Comparison of ENCODE assay signal across 10 mouse cellular contexts in the genomic region with DNA sequence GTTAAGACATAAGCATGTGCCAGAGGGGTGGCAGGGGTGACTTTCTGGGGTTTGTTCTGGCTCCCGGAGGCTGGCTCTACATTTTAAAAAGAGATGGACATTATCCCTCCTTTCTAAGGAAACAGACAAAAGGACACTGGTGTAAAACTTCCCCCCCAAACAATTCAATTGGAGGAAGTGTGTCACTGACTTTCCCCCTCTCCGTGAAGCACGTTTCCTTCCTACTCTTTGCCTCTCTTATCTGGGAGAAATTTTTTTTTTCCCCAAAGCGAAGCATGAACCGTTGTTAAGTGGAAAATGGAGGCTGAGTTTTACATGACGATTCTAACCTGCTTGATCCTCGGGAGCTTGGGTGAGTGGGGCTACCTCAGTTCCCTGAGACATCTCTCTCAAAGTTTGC. TPM values are rescaled to one million over a fixed set of nuclear protein-coding genes. Genes with fewer than 3 reads are reported as not detected.
A peak's percentile ranks its signal among the peaks of the same experiment; 100 is the strongest.
DNase-seq lines count a peak whose midpoint lies in the region; ATAC-seq and TF ChIP-seq lines count a peak whose summit lies in the region.
"Had no signal": no experiment of that assay in that cellular context is flagged by ENCODE, and none has a peak within 500 bp of the region (broad histone marks: within the 10 kb centered on the region; RNA-seq: fewer than 3 reads in every experiment).

A gene (plus strand): TSS at position 244 of the 400 bp plus-strand sequence.

- H3K36me3 ChIP-seq in heart, embryonic 11.5 days (ENCODE audit: control insufficient read depth, insufficient read depth, low read length), result no peaks in the 10 kb centered on the region
- H3K36me3 ChIP-seq: limb, embryonic 15.5 days had no signal

- peak within 1 kb of the TSS; percentile 38 for H3K4me2 ChIP-seq in heart, embryonic 11.5 days
- H3K4me2 ChIP-seq: limb, embryonic 15.5 days had no signal

- no peak for TF ChIP-seq POLR2A in cortical plate, adult 2 months (IDR thresholded peaks at IDR 0.05; ENCODE audit: extremely low read depth, insufficient read depth, low read length)

- intact Hi-C loops in left cerebral cortex, postnatal 10 days (cut with DNase I), result no loop called here

- WGBS in heart, embryonic 11.5 days (ENCODE audit: insufficient replicate concordance), result 52% methylated on average over 7 of the region's 7 CpGs

- TF ChIP-seq CTCF in cortical plate, adult 2 months (IDR thresholded peaks at IDR 0.05; ENCODE audit: extremely low read depth, insufficient read depth, low read length), result no peak

- DNase-seq in left cerebral cortex, adult 18-20 months (ENCODE audit: low spot score in 2 of 2), result no peak
- DNase-seq in left cerebral cortex, adult 9 months (ENCODE audit: low spot score in 2 of 2), result no peak
- no peak for DNase-seq in left cerebral cortex, postnatal 10 days (ENCODE audit: extremely low spot score in 1 of 2, low spot score in 2 of 2)
- no peak for DNase-seq in cerebellum, postnatal 25 days
- no peak for DNase-seq in urinary bladder, adult 2 months (ENCODE audit: low spot score)
- no peak for DNase-seq in testis, postnatal 10 days (ENCODE audit: low spot score)

- peak within 1 kb of the TSS; percentile 7; the same call in 1 of the 2 replicates for H3K9ac ChIP-seq in heart, embryonic 11.5 days (ENCODE audit: low read depth, low read length)
- H3K9ac ChIP-seq: limb, embryonic 15.5 days had no signal

- no peak within 1 kb of the TSS for H3K27ac ChIP-seq in cortical plate, adult 2 months (ENCODE audit: insufficient read depth, low read length)
- peak within 1 kb of the TSS; percentile 51; the same call in 1 of the 2 replicates for H3K27ac ChIP-seq in heart, embryonic 11.5 days (ENCODE audit: low read depth, low read length)
- H3K27ac ChIP-seq: limb, embryonic 15.5 days had no signal

- no peak within 1 kb of the TSS for H3K4me3 ChIP-seq in cortical plate, adult 2 months (ENCODE audit: insufficient read depth, low read length)
- peak within 1 kb of the TSS; percentile 36 for H3K4me3 ChIP-seq in heart, embryonic 11.5 days (ENCODE audit: low read depth, low read length)
- H3K4me3 ChIP-seq: erythroblast, embryonic 14.5 days; limb, embryonic 15.5 days had no signal

- no peaks in the 10 kb centered on the region for H3K27me3 ChIP-seq in heart, embryonic 11.5 days (ENCODE audit: control insufficient read depth, insufficient read depth, low read length)
- H3K27me3 ChIP-seq: limb, embryonic 15.5 days had no signal

- no peaks in the 10 kb centered on the region for H3K4me1 ChIP-seq in cortical plate, adult 2 months (ENCODE audit: control insufficient read depth, insufficient read depth, low read length)
- H3K4me1 ChIP-seq in heart, embryonic 11.5 days (ENCODE audit: control insufficient read depth, insufficient read depth, low read length), result peaks cover 3% of the 10 kb centered on the region; the same call in 1 of the 2 replicates
- H3K4me1 ChIP-seq: limb, embryonic 15.5 days had no signal

- H3K9me3 ChIP-seq in heart, embryonic 11.5 days (replicated peaks; ENCODE audit: control insufficient read depth, low read length), result no peaks in the 10 kb centered on the region
- H3K9me3 ChIP-seq: limb, embryonic 15.5 days had no signal

- ATAC-seq in heart, embryonic 11.5 days (replicated peaks; ENCODE audit: insufficient number of reproducible peaks, low FRiP score, low TSS enrichment), result no peak

RNA-seq across cellular contexts. Expression of the gene that starts here (rescaled TPM):
- 10 to 100 TPM; 13.1 to 15.0 TPM for total RNA-seq in left cerebral cortex, adult 18-20 months (2021)
- polyA plus RNA-seq in cortical plate, adult 2 months (2012; rRNA removed), result 10.1 and 10.5 TPM in 2 replicates
- polyA plus RNA-seq in heart, embryonic 11.5 days (2014; fragmentation: Nextera tagmentation; extraction: Ambion mirVana), result 8.3 and 9.1 TPM in 2 replicates
- 10 to 100 TPM; 19.0 to 19.9 TPM for total RNA-seq in left cerebral cortex, postnatal 10 days (2021)
- polyA plus RNA-seq in urinary bladder, adult 2 months (2012; rRNA removed), result 9.5 and 14.5 TPM in 2 replicates
